24 mouse cellular contexts compared by ENCODE assay signal in the genomic region with DNA sequence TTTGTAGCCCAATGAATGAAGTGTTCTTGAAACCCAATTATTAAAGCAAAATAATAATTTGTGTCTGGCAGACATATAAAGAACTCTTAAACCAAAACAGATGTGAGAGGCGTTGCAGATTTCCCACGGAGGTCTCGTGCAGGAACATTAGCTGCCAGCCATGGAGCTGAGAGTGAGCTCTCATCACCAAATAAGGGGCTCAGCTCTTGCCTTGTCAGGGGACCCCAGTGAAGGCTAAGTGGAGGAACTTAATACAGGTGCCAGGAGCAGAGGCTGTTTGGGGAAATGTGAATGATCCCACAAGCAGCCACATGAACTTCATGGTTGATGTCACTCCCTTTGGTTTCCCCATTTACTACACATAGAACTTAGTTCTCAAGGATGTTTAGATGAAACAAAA. TPM values are rescaled to one million over a fixed set of nuclear protein-coding genes. Genes with fewer than 3 reads are reported as not detected.
A peak's percentile ranks its signal among the peaks of the same experiment; 100 is the strongest.
DNase-seq lines count a peak whose midpoint lies in the region; ATAC-seq lines count a peak whose summit lies in the region.
"Had no signal": no experiment of that assay in that cellular context is flagged by ENCODE, and none has a peak within 500 bp of the region (broad histone marks: within the 10 kb centered on the region; RNA-seq: fewer than 3 reads in every experiment).

No protein-coding gene starts in this region.

- H3K27me3 ChIP-seq in limb, embryonic 11.5 days (ENCODE audit: control insufficient read depth, insufficient read depth, low read length), result no peaks in the 10 kb centered on the region
- H3K27me3 ChIP-seq in limb, embryonic 10.5 days (ENCODE audit: low read depth, poor library complexity, severe bottlenecking), result no peaks in the 10 kb centered on the region
- no peaks in the 10 kb centered on the region for H3K27me3 ChIP-seq in lung, embryonic 16.5 days (ENCODE audit: control insufficient read depth, insufficient read depth, low read depth, low read length)
- H3K27me3 ChIP-seq in limb, embryonic 12.5 days, result no peaks in the 10 kb centered on the region
- H3K27me3 ChIP-seq: embryonic facial prominence, embryonic 13.5 days; embryonic facial prominence, embryonic 15.5 days; forebrain, embryonic 12.5 days had no signal

- no peak overlapping the region for H3K9ac ChIP-seq in limb, embryonic 11.5 days (ENCODE audit: low read length)
- no peak overlapping the region for H3K9ac ChIP-seq in lung, embryonic 16.5 days (ENCODE audit: low read length)
- no peak overlapping the region for H3K9ac ChIP-seq in limb, embryonic 12.5 days (replicated peaks)
- H3K9ac ChIP-seq: embryonic facial prominence, embryonic 13.5 days; embryonic facial prominence, embryonic 15.5 days; forebrain, embryonic 12.5 days had no signal

- DNase-seq in limb, embryonic 11.5 days (ENCODE audit: low spot score), result peak; percentile 29
- DNase-seq in limb, embryonic 10.5 days (ENCODE audit: low spot score), result no peak
- no peak for DNase-seq in lung, postnatal 14 days
- DNase-seq in gastrocnemius, adult 18-20 months (ENCODE audit: low spot score), result no peak
- DNase-seq: adrenal gland, adult 2 months; adrenal gland, postnatal 10 days; adrenal gland, postnatal 25 days; cerebellum, adult 11 months; cerebellum, adult 18-20 months; cerebellum, adult 8-10 months; cerebellum, adult 9-11 months; cerebellum, postnatal 14 days; cerebellum, postnatal 36 days had no signal

- no peaks in the 10 kb centered on the region for H3K9me3 ChIP-seq in limb, embryonic 11.5 days (ENCODE audit: control insufficient read depth, low read length)
- H3K9me3 ChIP-seq in limb, embryonic 10.5 days (replicated peaks), result no peaks in the 10 kb centered on the region
- H3K9me3 ChIP-seq in lung, embryonic 16.5 days (ENCODE audit: control insufficient read depth, low read length), result no peaks in the 10 kb centered on the region
- no peaks in the 10 kb centered on the region for H3K9me3 ChIP-seq in limb, embryonic 12.5 days
- H3K9me3 ChIP-seq: embryonic facial prominence, embryonic 13.5 days; embryonic facial prominence, embryonic 15.5 days; forebrain, embryonic 10.5 days; forebrain, embryonic 12.5 days had no signal

- no peak for ATAC-seq in limb, embryonic 11.5 days (ENCODE audit: insufficient number of reproducible peaks, low FRiP score, low TSS enrichment, low read depth)
- ATAC-seq in lung, embryonic 16.5 days (ENCODE audit: low read depth), result peak; percentile 64
- ATAC-seq in limb, embryonic 12.5 days (ENCODE audit: insufficient number of reproducible peaks, insufficient read depth, low FRiP score, low TSS enrichment, low read depth), result peak; percentile 75; the same call in 1 of the 2 replicates
- ATAC-seq: forebrain, embryonic 14.5 days; forebrain, embryonic 16.5 days had no signal

- H3K4me1 ChIP-seq in limb, embryonic 11.5 days (ENCODE audit: control insufficient read depth, insufficient read depth, low read length), result no peaks in the 10 kb centered on the region
- peaks cover 12% of the 10 kb centered on the region for H3K4me1 ChIP-seq in limb, embryonic 10.5 days
- no peaks in the 10 kb centered on the region for H3K4me1 ChIP-seq in lung, embryonic 16.5 days (replicated peaks; ENCODE audit: control insufficient read depth, insufficient read depth, low read length)
- H3K4me1 ChIP-seq in limb, embryonic 12.5 days (replicated peaks), result peaks cover 10% of the 10 kb centered on the region
- H3K4me1 ChIP-seq: forebrain, embryonic 12.5 days had no signal

- H3K27ac ChIP-seq in limb, embryonic 11.5 days (replicated peaks; ENCODE audit: low read depth, low read length), result no peak overlapping the region
- no peak overlapping the region for H3K27ac ChIP-seq in limb, embryonic 10.5 days
- H3K27ac ChIP-seq in lung, embryonic 16.5 days (ENCODE audit: low read length), result no peak overlapping the region
- H3K27ac ChIP-seq in limb, embryonic 12.5 days, result no peak overlapping the region
- H3K27ac ChIP-seq: embryonic facial prominence, embryonic 13.5 days; embryonic facial prominence, embryonic 15.5 days; forebrain, embryonic 10.5 days; forebrain, embryonic 12.5 days had no signal

- WGBS in limb, embryonic 11.5 days, result 18% methylated on average over 3 of the region's 3 CpGs
- 29% methylated on average over 3 of the region's 3 CpGs for WGBS in limb, embryonic 10.5 days
- WGBS in lung, embryonic 16.5 days, result 46% methylated on average over 3 of the region's 3 CpGs
- WGBS in limb, embryonic 12.5 days, result 13% methylated on average over 3 of the region's 3 CpGs

- H3K4me2 ChIP-seq in limb, embryonic 11.5 days (ENCODE audit: low read depth, severe bottlenecking), result no peak overlapping the region
- H3K4me2 ChIP-seq in lung, embryonic 16.5 days (ENCODE audit: low read depth, low read length), result no peak overlapping the region
- no peak overlapping the region for H3K4me2 ChIP-seq in limb, embryonic 12.5 days
- H3K4me2 ChIP-seq: embryonic facial prominence, embryonic 13.5 days; embryonic facial prominence, embryonic 15.5 days; forebrain, embryonic 12.5 days had no signal

- H3K36me3 ChIP-seq in limb, embryonic 11.5 days (ENCODE audit: control insufficient read depth, insufficient read depth, low read length), result no peaks in the 10 kb centered on the region
- H3K36me3 ChIP-seq in limb, embryonic 10.5 days, result no peaks in the 10 kb centered on the region
- H3K36me3 ChIP-seq in lung, embryonic 16.5 days (ENCODE audit: control insufficient read depth, insufficient read depth, low read length), result no peaks in the 10 kb centered on the region
- no peaks in the 10 kb centered on the region for H3K36me3 ChIP-seq in limb, embryonic 12.5 days
- H3K36me3 ChIP-seq: embryonic facial prominence, embryonic 13.5 days; embryonic facial prominence, embryonic 15.5 days; forebrain, embryonic 10.5 days; forebrain, embryonic 12.5 days had no signal

- no peak overlapping the region for H3K4me3 ChIP-seq in limb, embryonic 11.5 days (ENCODE audit: low read depth, low read length)
- H3K4me3 ChIP-seq in limb, embryonic 10.5 days, result no peak overlapping the region
- H3K4me3 ChIP-seq in lung, embryonic 16.5 days (ENCODE audit: low read length), result no peak overlapping the region
- H3K4me3 ChIP-seq in limb, embryonic 12.5 days (replicated peaks), result no peak overlapping the region
- H3K4me3 ChIP-seq: embryonic facial prominence, embryonic 13.5 days; embryonic facial prominence, embryonic 15.5 days; erythroblast, embryonic 14.5 days; forebrain, embryonic 10.5 days; forebrain, embryonic 12.5 days had no signal

RNA-seq across cellular contexts. Expression of gene Sema3c, which starts 55.5 kb away (rescaled TPM):
- 15.8 and 16.8 TPM in 2 replicates for polyA plus RNA-seq in limb, embryonic 11.5 days (2014; fragmentation: Nextera tagmentation; extraction: Ambion mirVana)
- polyA plus RNA-seq in limb, embryonic 10.5 days (2016; fragmentation: Nextera tagmentation; extraction: Ambion mirVana), result 6.7 and 10.2 TPM in 2 replicates
- polyA plus RNA-seq in lung, embryonic 16.5 days (2015; fragmentation: Nextera tagmentation; extraction: Ambion mirVana), result 33.3 and 33.8 TPM in 2 replicates
- 33.2 and 38.5 TPM in 2 replicates for polyA plus RNA-seq in limb, embryonic 12.5 days (2016; fragmentation: Nextera tagmentation; extraction: Ambion mirVana)
- 10 to 100 TPM; 46.6 to 49.0 TPM for total RNA-seq in gastrocnemius, adult 18-20 months (2021)
- total RNA-seq: common myeloid progenitor, adult 5-6 weeks; MEL had no signal
- polyA plus RNA-seq: erythroblast, embryonic 14.5 days had no signal
